Mouse (Mus musculus): ENCODE results near the gene Lsm8.
"Not testable (repeated sequence)": the region's sequence is repeated elsewhere in the genome, so short reads cannot be mapped to it uniquely, and the experiment has no call there.

Gene Lsm8

DNA sequence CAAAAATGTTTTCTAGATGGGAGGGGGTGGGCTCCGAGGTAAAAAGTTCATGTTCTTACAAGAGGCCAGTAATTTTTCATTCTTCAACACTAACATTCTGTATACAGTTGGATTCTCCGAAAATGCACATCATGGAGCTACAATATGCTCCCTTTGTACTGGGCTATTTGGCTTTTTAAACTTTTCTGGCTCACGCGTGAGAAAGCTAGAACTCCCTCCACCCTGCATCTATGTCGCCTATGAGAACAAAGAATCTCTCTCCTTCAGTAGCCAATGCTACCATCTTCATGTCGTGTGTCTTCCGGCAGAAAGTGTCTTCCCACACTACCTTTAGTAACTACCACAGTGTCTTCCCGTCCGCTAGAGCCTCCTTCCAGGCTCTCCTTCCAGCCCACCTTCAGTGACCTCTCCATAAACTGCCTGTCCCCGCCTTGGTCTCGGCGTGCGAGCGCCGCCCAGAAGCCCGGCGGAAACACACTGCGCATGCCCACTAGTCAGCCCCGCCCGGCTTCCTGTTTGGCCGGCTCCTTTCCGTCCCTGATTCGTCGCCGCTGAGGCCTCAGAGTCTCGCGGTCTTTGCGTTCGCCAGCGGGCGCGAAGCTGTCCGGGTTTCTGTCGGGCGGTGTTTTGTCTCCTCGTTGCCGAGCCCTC lies at the start of gene Lsm8:
Gene Lsm8 (plus strand): TSS at position 529 of the 651 bp plus-strand sequence.
- peak; percentile 97 for DNase-seq

DNA sequence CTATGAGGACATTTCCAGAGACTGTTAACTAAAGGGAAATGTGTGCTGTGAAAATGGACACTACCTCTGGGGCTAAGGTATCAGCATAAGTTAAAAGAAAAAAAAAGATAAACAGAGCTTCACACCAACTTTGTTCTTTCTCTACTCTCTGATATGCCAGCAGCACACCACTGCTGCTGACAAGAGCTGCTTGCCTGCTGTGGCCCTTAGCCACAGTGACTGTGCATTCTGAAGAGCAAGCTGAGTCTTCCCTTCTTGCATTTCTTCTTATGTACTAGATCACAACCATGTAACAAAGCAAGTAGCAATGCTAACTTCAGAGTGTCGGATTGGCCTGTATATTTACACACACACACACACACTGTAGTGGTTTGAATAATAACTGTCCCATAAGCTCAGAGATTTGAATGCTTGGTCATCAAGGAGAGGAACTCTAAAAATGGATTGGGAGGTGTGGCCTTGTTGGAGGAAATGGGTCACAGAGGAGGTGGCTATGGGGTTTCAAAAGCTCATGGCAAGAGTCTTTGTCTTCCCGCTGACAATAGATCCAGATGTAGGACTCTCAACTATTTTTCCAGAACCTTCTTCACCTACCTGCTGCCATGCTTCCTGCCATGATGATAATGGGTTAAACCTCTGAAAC lies 47.4 kb upstream of the Lsm8 start:
- DNase-seq: no peak

DNA sequence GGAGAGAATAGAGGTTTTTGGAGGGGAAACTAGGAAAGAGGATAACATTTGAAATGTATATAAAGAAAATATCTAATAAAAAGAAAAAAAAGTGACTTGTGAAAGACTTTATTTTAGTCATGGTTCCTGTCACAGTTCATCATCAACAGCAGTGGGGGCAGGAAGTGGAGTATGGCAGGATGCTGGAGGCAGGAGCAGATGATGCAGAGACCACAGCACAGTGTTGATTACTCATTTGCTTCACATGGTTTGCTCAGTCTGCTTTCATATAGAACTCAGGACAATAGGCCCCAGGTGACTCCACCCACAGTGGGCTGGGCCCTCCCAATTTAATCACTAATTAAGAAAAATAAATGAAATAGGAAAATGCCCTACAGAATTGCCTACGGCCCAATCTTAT lies 35.8 kb upstream of the Lsm8 start:
- no peak for DNase-seq

DNA sequence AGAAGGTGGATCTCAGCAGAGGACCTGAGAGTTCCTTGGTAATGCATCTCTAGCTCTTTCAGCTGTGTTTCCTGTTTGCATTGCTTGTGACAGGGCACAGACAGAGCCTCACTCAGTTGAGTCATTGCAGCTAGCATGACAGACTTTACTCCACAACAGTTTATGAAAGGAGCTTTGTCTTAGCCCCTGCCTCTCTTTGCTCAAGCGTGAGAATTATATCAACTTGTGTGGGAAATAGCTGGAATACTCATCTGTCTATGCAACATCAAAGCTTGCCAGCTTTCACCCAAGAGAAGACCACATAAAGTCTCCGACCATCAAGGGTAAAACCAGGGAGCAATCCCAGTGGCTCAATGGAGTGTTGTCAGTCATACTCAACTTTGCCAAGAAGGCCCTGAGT lies 32.8 kb upstream of the Lsm8 start:
- DNase-seq: no peak

DNA sequence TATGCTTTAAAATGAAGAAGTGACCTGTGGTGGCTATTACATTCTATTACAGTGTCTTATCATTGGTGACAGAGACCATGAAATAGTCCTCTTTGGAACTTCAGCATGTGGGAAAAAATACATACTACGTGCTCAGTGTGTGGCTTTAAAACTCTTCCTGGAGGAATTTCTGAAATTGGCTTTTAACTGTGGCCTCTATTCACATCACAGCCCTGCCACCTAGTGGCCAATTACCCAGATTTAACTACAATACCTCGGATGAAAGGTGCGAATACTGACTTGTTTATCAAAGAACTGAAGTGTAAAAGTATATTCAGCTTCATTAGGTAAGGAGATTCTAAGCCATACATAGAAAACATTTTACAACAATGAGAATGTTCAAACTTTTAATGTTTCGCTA lies 29.0 kb upstream of the Lsm8 start:
- peak; percentile 23 for DNase-seq

DNA sequence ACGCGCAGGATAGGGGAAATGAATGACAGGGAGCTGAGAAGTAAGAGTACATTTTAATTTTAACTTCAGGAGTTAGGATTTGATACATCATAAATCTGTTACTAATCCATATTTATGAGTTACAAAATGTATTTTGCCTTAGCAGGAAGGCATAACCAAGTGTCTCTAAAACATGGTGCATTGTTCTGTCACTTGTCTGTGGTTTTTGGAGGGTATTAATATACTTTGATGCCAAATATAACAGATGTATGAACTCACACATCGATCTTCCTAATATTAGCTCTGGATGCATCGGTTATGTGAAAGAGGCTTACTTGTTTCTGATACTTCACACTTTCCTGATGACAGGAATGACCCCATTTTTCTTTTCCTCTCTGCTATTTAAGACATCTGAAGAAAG lies 28.1 kb upstream of the Lsm8 start:
- DNase-seq: no peak

DNA sequence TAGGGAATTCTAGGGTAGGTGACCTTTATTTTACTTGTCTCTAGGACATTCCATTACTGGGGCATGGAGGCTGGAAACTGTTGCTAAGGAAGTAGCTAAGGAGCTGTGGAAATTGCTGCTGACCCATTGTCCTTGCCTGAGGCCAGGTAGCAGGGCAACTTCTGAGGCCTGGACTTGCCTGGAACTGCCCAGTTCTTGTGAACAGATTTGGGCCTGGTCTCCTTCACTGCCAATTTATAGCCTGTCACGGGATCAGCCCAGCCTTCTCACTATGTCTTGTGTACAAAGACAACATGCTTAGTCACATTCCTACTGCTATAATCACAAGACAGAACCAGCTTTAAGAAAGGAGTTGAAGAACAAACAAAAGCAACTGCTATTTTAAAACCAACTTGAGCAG lies 25.6 kb upstream of the Lsm8 start:
- DNase-seq: no peak

DNA sequence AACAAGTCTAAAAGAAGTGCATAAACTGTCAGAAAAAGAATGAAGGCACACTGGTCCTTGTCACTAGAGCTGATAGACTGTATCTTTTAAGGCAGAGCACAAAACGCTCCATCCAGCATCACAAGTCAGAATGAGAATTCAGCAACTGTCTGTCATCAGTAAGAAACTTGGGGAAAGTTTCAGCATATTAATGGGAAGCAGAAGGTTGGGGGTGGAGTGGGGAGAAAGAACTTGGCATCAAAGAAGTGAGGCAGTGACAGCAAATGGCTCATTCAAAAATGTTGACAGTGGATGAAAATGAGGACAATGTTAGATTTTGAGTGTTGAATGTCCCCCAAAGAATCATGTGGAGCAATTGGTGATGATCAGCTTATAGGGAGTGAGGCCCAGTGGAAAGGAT lies 15.4 kb upstream of the Lsm8 start:
- DNase-seq: no peak

DNA sequence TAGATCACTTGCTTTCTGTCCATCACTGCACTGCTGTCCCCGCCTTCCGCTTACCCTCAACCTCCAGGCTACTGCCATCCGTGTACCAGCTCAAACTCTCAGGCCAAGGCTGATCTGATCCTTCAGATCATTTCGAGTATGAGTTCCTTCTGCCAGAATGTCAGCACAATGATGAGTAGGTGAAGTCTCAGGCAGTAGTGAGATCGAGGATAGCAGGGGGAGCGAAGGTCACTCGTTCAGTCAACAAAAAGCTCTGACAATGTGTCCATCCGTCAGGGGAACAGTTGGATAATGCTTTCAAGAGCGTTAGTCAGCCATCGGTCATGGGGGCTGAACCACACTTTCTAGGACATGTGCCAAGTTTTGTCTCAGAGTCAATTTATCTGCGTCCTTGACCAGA lies 3.9 kb upstream of the Lsm8 start:
- DNase-seq: not testable (repeated sequence)

DNA sequence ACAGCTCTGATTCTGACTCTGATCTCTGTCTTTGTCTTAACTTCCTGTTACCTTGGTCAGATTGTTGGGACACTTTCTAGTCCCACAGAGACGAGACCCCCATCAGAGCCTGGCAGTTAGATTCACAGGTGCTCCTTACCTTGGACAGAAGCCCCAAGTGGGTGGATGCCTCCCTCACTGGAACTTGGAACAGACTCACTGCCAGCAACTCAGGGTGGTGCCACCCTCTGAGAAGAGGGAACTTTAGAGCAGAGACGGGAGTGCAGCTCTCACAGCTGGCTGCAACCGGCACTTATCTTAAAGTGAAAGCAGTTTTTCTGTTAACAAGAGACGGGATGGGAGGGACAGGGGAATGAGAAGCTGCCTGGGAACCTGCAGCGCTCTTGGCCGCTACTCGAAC lies 2.8 kb upstream of the Lsm8 start:
- not testable (repeated sequence) for DNase-seq

DNA sequence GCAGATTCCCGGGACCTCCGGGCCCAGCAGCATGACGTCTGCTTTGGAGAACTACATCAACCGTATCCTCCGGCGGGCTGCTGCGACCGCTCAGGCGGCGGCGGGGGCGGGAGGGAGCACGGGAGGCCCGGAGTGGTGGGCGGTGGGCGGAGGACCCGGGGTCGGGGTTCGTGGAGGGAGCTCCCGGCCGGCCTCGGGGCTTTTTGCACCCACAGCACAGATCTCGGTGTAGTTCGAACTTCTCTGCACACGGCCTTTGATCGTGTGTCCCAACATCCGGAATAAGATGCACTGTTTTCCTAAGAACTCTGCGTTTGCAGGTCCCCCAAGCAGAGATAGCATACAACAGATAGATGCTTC lies 303 bp downstream of the Lsm8 start:
- DNase-seq: no peak

DNA sequence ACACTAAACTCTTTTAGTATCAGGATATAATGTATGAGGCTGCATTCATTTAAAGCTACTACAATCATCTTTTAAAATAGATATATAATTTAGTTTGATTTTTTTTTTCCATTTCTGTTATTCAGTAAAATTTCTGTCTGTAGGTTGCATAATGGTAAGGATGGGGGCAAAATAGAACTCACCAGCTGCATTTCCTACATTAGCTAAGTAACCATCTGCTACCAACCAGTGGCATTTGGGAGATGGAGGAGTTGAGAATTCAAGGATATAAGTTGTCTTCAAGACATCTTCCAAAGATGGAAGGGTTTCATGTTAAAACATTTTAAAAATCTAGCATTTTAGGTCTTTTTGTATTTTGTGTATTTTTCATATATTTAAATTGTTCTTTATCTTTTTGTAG lies 6.9 kb downstream of the Lsm8 start:
- DNase-seq: no peak

DNA sequence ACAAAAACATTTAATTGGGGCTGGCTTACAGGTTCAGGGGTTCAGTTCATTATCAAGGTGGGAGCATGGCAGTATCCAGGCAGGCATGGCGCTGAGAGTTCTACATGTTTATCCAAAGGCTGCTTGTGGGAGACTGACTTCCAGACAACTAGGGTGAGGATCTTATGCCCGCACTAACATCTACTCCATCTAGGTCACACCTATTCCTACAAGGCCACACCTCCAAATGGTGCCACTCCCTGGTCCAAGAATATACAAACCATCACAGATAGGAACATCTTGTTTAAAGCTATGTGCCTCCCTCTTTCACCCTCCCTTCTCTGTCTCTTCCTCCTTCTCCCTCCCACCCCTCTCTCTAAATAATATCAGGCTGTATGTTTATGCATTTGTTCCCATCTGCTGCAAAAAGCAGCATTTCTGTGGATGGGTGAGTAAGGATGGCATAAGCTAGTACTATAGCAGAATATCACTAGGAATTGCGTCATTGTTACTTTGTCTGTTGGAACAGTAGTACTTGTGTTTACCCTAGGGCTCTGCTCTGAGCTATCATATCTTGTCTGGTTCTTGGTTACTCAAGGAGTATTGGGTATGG lies 8.2 kb downstream of the Lsm8 start:
- DNase-seq: no peak

DNA sequence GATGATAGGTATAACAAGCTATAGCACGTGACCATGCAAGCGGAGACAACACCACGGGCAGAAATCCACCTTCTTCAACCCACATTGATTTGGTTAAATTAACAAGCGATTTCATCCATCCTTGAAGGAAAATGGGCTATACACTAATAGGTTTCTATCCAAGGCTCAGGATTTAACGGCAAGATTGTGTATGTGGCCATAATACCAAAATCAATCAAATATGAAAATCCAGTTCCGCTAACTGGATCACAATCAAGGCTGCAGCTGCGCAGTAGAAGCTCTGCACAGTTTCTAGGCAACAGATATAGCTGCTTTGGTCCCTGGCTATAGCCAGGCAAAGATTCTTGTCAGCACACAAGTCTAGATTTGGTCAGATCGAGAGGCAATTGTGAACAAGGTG lies 17.6 kb downstream of the Lsm8 start, which contains the start of gene Ankrd7:
Gene Ankrd7 (plus strand): TSS at position 301 of the 400 bp plus-strand sequence.
- no peak for DNase-seq

DNA sequence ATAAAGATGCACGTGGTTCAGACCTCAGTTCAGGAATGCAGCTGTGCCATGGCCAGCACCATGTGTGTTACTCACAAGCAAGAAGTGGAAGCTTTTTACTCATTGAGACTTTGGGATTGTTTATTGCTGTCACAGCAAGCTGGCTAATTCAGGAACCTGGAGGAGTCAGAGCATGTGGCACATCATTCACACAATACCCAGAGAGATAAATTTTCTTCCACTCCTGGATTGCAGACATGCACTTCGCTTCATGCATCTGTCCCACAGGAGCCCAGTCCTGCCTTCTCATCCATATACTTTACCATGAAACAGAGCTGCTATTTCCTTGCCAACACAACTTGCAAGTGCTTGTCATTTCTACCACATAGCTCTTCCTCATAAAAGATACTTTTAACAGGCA lies 40.7 kb downstream of the Lsm8 start:
- DNase-seq: no peak

DNA sequence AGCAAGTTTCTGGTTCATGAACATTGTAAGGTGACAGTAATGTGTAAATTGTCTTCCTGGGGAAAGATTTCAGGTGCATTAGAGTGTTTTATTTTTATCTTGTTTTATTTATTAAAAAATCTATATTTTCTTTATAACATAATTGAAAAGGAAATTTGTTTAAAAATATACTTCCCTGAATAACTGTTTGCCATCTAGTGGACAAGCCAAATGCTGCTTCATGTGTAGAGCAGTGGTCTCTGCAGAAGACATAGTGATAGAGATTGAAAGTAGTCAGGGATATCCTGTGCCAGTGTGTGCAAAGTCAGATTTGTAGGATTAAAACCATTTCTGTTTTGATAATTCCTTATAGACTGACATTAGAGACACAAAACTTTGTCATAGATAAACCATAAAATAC lies 45.8 kb downstream of the Lsm8 start:
- DNase-seq: no peak

Measured in thymus, postnatal 14 days (tissue).